9 mouse cellular contexts compared by ENCODE assay signal in the genomic region with DNA sequence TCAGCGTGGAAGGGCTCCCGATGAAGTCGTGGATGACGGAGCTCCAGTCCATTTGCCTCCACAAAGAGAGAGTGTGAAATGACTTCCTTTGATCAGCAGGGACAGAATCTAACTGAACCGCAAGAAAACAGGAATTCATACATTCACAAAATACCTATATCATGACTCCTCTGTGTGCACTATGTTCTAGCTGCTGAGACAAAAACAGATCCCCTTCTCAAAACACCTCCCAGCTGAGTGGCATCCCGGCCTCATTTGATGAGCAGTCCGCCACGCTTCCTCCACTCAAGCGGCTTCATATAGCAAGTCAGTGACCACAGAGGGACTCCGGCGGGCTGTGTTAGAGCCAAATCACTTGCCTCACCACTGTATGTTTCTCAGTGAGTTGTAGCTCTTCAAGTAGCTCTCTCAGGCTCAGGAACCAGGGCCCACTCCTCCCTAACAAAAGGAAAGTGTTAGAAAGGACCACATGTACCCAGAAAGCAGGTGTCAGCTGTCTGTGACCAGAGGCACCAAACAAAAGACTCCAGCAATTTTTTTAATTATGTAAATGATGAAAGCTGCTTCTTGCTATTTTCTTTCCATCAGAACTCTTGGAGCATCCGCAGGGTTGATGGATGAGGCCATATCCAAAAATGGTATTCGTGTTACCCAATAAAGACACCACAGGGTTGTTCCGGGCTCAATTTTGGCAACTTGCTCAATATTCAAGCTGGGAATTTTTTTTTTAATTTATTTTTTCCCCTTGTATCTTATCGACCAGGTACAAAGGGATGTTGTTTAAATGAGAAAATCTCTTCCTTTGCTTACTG.
DNase-seq lines count a peak whose midpoint lies in the region; ATAC-seq and TF ChIP-seq lines count a peak whose summit lies in the region.
"Had no signal": no experiment of that assay in that cellular context is flagged by ENCODE, and none has a peak within 500 bp of the region (broad histone marks: within the 10 kb centered on the region; RNA-seq: fewer than 3 reads in every experiment).

No protein-coding gene starts in this region.

- WGBS in lung, postnatal 0 days, result 61% methylated on average over 15 of the region's 15 CpGs
- WGBS in forebrain, embryonic 14.5 days, result 52% methylated on average over 15 of the region's 15 CpGs
- 65% methylated on average over 15 of the region's 15 CpGs for WGBS in midbrain, embryonic 11.5 days

- H3K9ac ChIP-seq in lung, postnatal 0 days (replicated peaks; ENCODE audit: low read depth), result no peak overlapping the region
- H3K9ac ChIP-seq in forebrain, embryonic 14.5 days (ENCODE audit: low read length), result no peak overlapping the region
- no peak overlapping the region; the same call in 1 of the 2 replicates for H3K9ac ChIP-seq in midbrain, embryonic 11.5 days (ENCODE audit: low read length)
- H3K9ac ChIP-seq: liver, embryonic 14.5 days had no signal

- peak overlapping the region; percentile 5; the same call in 1 of the 2 replicates for H3K27ac ChIP-seq in lung, postnatal 0 days (ENCODE audit: low read length)
- H3K27ac ChIP-seq in forebrain, embryonic 14.5 days (ENCODE audit: low read depth, low read length), result peak overlapping the region; percentile 40; the same call in 1 of the 2 replicates
- no peak overlapping the region for H3K27ac ChIP-seq in midbrain, embryonic 11.5 days (ENCODE audit: low read depth, low read length)
- H3K27ac ChIP-seq: liver, embryonic 14.5 days had no signal

- H3K9me3 ChIP-seq in lung, postnatal 0 days (ENCODE audit: low read length), result no peaks in the 10 kb centered on the region
- H3K9me3 ChIP-seq in forebrain, embryonic 14.5 days (replicated peaks; ENCODE audit: control insufficient read depth, low read length), result no peaks in the 10 kb centered on the region
- no peaks in the 10 kb centered on the region for H3K9me3 ChIP-seq in midbrain, embryonic 11.5 days (ENCODE audit: control insufficient read depth, low read length)

- DNase-seq in lung, postnatal 0 days (ENCODE audit: low spot score), result peak; percentile 60
- DNase-seq in lung, postnatal 10 days, result no peak
- DNase-seq in forebrain, embryonic 14.5 days (ENCODE audit: low spot score), result peak; percentile 64
- peak; percentile 88 for DNase-seq in midbrain, embryonic 11.5 days (ENCODE audit: low spot score, missing footprints)
- no peak for DNase-seq in adrenal gland, postnatal 36 days
- no peak for DNase-seq in ovary, adult 18-20 months (ENCODE audit: low spot score)
- DNase-seq in left cerebral cortex, adult 9 months (ENCODE audit: low spot score in 2 of 2), result no peak
- DNase-seq: thymus, adult 2 months had no signal

- H3K4me3 ChIP-seq in lung, postnatal 0 days (ENCODE audit: low read depth, low read length), result no peak overlapping the region
- H3K4me3 ChIP-seq in forebrain, embryonic 14.5 days (ENCODE audit: low read depth, low read length), result no peak overlapping the region
- H3K4me3 ChIP-seq in midbrain, embryonic 11.5 days (ENCODE audit: low read depth, low read length), result no peak overlapping the region

- peak; percentile 60 for ATAC-seq in lung, postnatal 0 days
- ATAC-seq in forebrain, embryonic 14.5 days, result peak; percentile 25
- ATAC-seq in midbrain, embryonic 11.5 days (ENCODE audit: low FRiP score), result no peak

- TF ChIP-seq CTCF in lung, postnatal 0 days (IDR thresholded peaks at IDR 0.05), result no peak

- no peaks in the 10 kb centered on the region for H3K4me1 ChIP-seq in lung, postnatal 0 days (ENCODE audit: insufficient read depth, low read depth, low read length)
- H3K4me1 ChIP-seq in forebrain, embryonic 14.5 days (ENCODE audit: control insufficient read depth, insufficient read depth, low read length), result peaks cover 17% of the 10 kb centered on the region
- peaks cover 16% of the 10 kb centered on the region for H3K4me1 ChIP-seq in midbrain, embryonic 11.5 days (ENCODE audit: control insufficient read depth, insufficient read depth, low read length)

- no peaks in the 10 kb centered on the region for H3K27me3 ChIP-seq in lung, postnatal 0 days (replicated peaks; ENCODE audit: insufficient read depth, low read length)
- peaks cover 26% of the 10 kb centered on the region for H3K27me3 ChIP-seq in forebrain, embryonic 14.5 days (replicated peaks; ENCODE audit: control insufficient read depth, insufficient read depth, low read length)
- H3K27me3 ChIP-seq in midbrain, embryonic 11.5 days (ENCODE audit: control insufficient read depth, insufficient read depth, low read length), result peaks cover 7% of the 10 kb centered on the region; the same call in 1 of the 2 replicates

- H3K36me3 ChIP-seq in lung, postnatal 0 days (ENCODE audit: insufficient read depth, low read length), result no peaks in the 10 kb centered on the region
- no peaks in the 10 kb centered on the region for H3K36me3 ChIP-seq in forebrain, embryonic 14.5 days (ENCODE audit: control insufficient read depth, insufficient read depth, low read length)
- H3K36me3 ChIP-seq in midbrain, embryonic 11.5 days (ENCODE audit: control insufficient read depth, insufficient read depth, low read length), result no peaks in the 10 kb centered on the region

- TF ChIP-seq EP300 in lung, postnatal 0 days (IDR thresholded peaks at IDR 0.05), result no peak

- no peak overlapping the region for H3K4me2 ChIP-seq in lung, postnatal 0 days (replicated peaks; ENCODE audit: low read depth, low read length)
- no peak overlapping the region for H3K4me2 ChIP-seq in forebrain, embryonic 14.5 days (ENCODE audit: low read length)
- peak overlapping the region; percentile 19; the same call in 1 of the 2 replicates for H3K4me2 ChIP-seq in midbrain, embryonic 11.5 days

Comparison
In these comparisons a context has a peak if more than half of its experiments do, and no peak if none do; other contexts are left out.
1. DNase-seq: peak in lung, postnatal 0 days (single experiment), forebrain, embryonic 14.5 days (single experiment) and midbrain, embryonic 11.5 days (single experiment); none in lung, postnatal 10 days (single experiment), adrenal gland, postnatal 36 days (0 of 2), ovary, adult 18-20 months (single experiment) and left cerebral cortex, adult 9 months (0 of 2).